Mouse (Mus musculus): ENCODE measurements around the gene Eif4ebp2. TPM values are rescaled to one million over a fixed set of nuclear protein-coding genes. Genes with fewer than 3 reads are reported as not detected.
A peak's percentile ranks its signal among the peaks of the same experiment; 100 is the strongest.

Eif4ebp2 gene
- polyA plus RNA-seq, 1 experiment = 93.7 TPM

DNA sequence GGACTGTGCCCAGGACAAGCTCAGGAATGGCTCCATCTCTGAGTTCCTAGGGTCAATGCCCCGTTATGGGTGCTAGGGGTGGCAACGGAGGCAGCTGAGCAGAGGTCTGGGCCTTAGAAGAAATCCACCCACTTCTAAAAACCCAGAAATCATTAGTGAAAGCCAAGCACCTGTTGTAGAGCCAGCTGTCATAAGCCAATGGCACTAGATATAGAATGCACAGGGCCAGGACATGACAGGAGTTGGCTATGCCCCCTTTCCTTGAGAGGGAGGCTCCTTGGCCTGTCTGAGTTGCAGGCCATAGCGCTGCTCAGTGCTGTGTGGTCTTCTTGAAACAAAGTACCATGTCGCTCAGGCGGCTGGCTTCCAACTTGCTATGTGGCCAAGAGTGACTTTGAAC lies 52.1 kb downstream of the Eif4ebp2 start:
- H3K4me1 ChIP-seq (ENCODE audit: control insufficient read depth, insufficient read depth, insufficient read length) = no peaks in the 10 kb centered on the region

GRCm38 (mm10) chr10:61399156-61399734 lies 53.2 kb downstream of the Eif4ebp2 start:
- H3K4me1 ChIP-seq (ENCODE audit: control insufficient read depth, insufficient read depth, insufficient read length) = no peaks in the 10 kb centered on the region
- TF ChIP-seq CTCF (IDR thresholded peaks at IDR 0.05; ENCODE audit: extremely low read depth, insufficient read depth, insufficient read length, insufficient replicate concordance) = peak; percentile 77; the same call in 1 of the 2 replicates
- no peak for TF ChIP-seq POLR2A (IDR thresholded peaks at IDR 0.05; ENCODE audit: low read depth, low read length)
- DNase-seq (ENCODE audit: low read depth in 1 of 2, low spot score in 2 of 2) = peak; percentile 29 to 46
- no peaks in the 10 kb centered on the region for H3K36me3 ChIP-seq (ENCODE audit: control insufficient read depth, insufficient read depth, low read length)
- no peaks in the 10 kb centered on the region for H3K27me3 ChIP-seq (ENCODE audit: control insufficient read depth, insufficient read depth, low read length)
- 30% methylated on average over 13 of the region's 13 CpGs for WGBS
- no peak overlapping the region for H3K27ac ChIP-seq (ENCODE audit: insufficient read depth, low read length)
- no peak overlapping the region for H3K4me3 ChIP-seq (ENCODE audit: extremely low read depth, insufficient read depth, insufficient read length)

More for the DNA sequence above, 52.1 kb downstream of the Eif4ebp2 start:
- Histone ChIP-seq H3K27me3 (ENCODE audit: control insufficient read depth, insufficient read depth, low read length) (no peaks in the 10 kb centered on the region), H3K36me3 (ENCODE audit: control insufficient read depth, insufficient read depth, low read length) (no peaks in the 10 kb centered on the region), H3K27ac (ENCODE audit: insufficient read depth, low read length) (no peak overlapping the region), H3K4me3 (ENCODE audit: extremely low read depth, insufficient read depth, insufficient read length) (no peak overlapping the region)
- no peak for TF ChIP-seq CTCF (IDR thresholded peaks at IDR 0.05; ENCODE audit: extremely low read depth, insufficient read depth, insufficient read length, insufficient replicate concordance)
- no peak for TF ChIP-seq POLR2A (IDR thresholded peaks at IDR 0.05; ENCODE audit: low read depth, low read length)
- DNase-seq (ENCODE audit: low read depth in 1 of 2, low spot score in 2 of 2) = no peak
- WGBS = 83% methylated on average over 5 of the region's 5 CpGs

DNA sequence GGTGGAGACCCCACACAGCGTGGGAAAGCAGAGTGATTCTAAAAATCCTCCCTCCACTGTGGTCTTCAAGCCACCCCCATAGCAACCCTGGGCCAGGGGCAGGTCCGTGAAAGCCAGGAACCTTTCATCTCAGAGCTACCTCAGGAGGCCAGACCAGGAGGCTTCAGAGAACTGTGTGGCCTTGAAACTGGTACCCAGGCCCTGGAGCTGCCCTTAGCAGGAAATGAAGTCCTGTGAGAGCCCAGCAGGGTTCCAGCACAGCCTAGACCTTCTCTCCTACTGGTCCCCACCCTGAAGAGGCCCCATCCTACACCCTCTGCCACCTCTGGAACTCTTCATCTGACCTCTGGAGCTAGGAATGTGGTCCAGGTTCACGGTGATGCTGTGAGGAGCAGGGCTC lies 54.3 kb downstream of the Eif4ebp2 start:
- DNase-seq (ENCODE audit: low read depth in 1 of 2, low spot score in 2 of 2) = no peak
- WGBS = 82% methylated on average over 3 of the region's 3 CpGs
- Histone ChIP-seq H3K27ac (ENCODE audit: insufficient read depth, low read length) (no peak overlapping the region), H3K27me3 (ENCODE audit: control insufficient read depth, insufficient read depth, low read length) (no peaks in the 10 kb centered on the region), H3K36me3 (ENCODE audit: control insufficient read depth, insufficient read depth, low read length) (no peaks in the 10 kb centered on the region), H3K4me1 (ENCODE audit: control insufficient read depth, insufficient read depth, insufficient read length) (no peaks in the 10 kb centered on the region), H3K4me3 (ENCODE audit: extremely low read depth, insufficient read depth, insufficient read length) (no peak overlapping the region)
- TF ChIP-seq POLR2A (IDR thresholded peaks at IDR 0.05; ENCODE audit: low read depth, low read length) (no peak), CTCF (IDR thresholded peaks at IDR 0.05; ENCODE audit: extremely low read depth, insufficient read depth, insufficient read length, insufficient replicate concordance) (no peak)

GRCm38 (mm10) chr10:61394476-61395136 lies 57.9 kb downstream of the Eif4ebp2 start:
- Histone ChIP-seq H3K4me3 (ENCODE audit: extremely low read depth, insufficient read depth, insufficient read length) (no peak overlapping the region), H3K27ac (ENCODE audit: insufficient read depth, low read length) (no peak overlapping the region), H3K27me3 (ENCODE audit: control insufficient read depth, insufficient read depth, low read length) (no peaks in the 10 kb centered on the region), H3K4me1 (ENCODE audit: control insufficient read depth, insufficient read depth, insufficient read length) (no peaks in the 10 kb centered on the region), H3K36me3 (ENCODE audit: control insufficient read depth, insufficient read depth, low read length) (no peaks in the 10 kb centered on the region)
- DNase-seq (ENCODE audit: low read depth in 1 of 2, low spot score in 2 of 2) = no peak
- 29% methylated on average over 9 of the region's 9 CpGs for WGBS
- TF ChIP-seq CTCF (IDR thresholded peaks at IDR 0.05; ENCODE audit: extremely low read depth, insufficient read depth, insufficient read length, insufficient replicate concordance) (no peak), POLR2A (IDR thresholded peaks at IDR 0.05; ENCODE audit: low read depth, low read length) (no peak)

GRCm38 (mm10) chr10:61392584-61392983 lies 59.9 kb downstream of the Eif4ebp2 start:
- Histone ChIP-seq H3K27me3 (ENCODE audit: control insufficient read depth, insufficient read depth, low read length) (no peaks in the 10 kb centered on the region), H3K27ac (ENCODE audit: insufficient read depth, low read length) (no peak overlapping the region), H3K4me1 (ENCODE audit: control insufficient read depth, insufficient read depth, insufficient read length) (no peaks in the 10 kb centered on the region), H3K36me3 (ENCODE audit: control insufficient read depth, insufficient read depth, low read length) (no peaks in the 10 kb centered on the region), H3K4me3 (ENCODE audit: extremely low read depth, insufficient read depth, insufficient read length) (no peak overlapping the region)
- DNase-seq (ENCODE audit: low read depth in 1 of 2, low spot score in 2 of 2) = no peak
- TF ChIP-seq POLR2A (IDR thresholded peaks at IDR 0.05; ENCODE audit: low read depth, low read length) = no peak
- no peak for TF ChIP-seq CTCF (IDR thresholded peaks at IDR 0.05; ENCODE audit: extremely low read depth, insufficient read depth, insufficient read length, insufficient replicate concordance)
- 56% methylated on average over 4 of the region's 4 CpGs for WGBS

- Histone ChIP-seq H3K36me3 (ENCODE audit: control insufficient read depth, insufficient read depth, low read length) (no peaks in the 10 kb centered on the region), H3K27me3 (ENCODE audit: control insufficient read depth, insufficient read depth, low read length) (no peaks in the 10 kb centered on the region), H3K27ac (ENCODE audit: insufficient read depth, low read length) (no peak overlapping the region), H3K4me1 (ENCODE audit: control insufficient read depth, insufficient read depth, insufficient read length) (no peaks in the 10 kb centered on the region), H3K4me3 (ENCODE audit: extremely low read depth, insufficient read depth, insufficient read length) (no peak overlapping the region)
- WGBS = 70% methylated on average over 2 of the region's 2 CpGs
- DNase-seq (ENCODE audit: low read depth in 1 of 2, low spot score in 2 of 2) = no peak
- TF ChIP-seq POLR2A (IDR thresholded peaks at IDR 0.05; ENCODE audit: low read depth, low read length) = no peak
- TF ChIP-seq CTCF (IDR thresholded peaks at IDR 0.05; ENCODE audit: extremely low read depth, insufficient read depth, insufficient read length, insufficient replicate concordance) = no peak
Measured at GRCm38 (mm10) chr10:61390148-61390547, 62.3 kb downstream of the Eif4ebp2 start.

DNA sequence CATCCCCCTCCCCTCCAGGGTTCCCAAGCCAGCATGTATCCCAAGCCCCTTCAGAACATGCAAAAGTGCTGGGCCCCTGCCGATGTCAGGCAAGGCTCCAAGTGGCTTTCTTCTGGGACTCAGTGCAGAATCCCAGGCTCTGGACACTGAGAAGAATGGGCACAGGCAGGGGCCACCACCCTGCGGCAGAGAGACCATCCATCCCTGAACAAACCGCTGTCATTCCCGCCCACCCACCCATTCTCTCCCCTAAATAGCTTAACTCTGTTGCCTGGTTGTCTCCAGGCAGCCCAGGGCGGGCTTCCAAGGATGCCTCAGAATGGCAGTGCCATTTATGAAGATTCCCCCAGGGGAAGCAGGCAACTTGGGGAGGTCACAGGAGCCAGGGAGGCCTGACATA lies 63.4 kb downstream of the Eif4ebp2 start:
- H3K4me3 ChIP-seq (ENCODE audit: extremely low read depth, insufficient read depth, insufficient read length) = no peak overlapping the region
- H3K4me1 ChIP-seq (ENCODE audit: control insufficient read depth, insufficient read depth, insufficient read length) = no peaks in the 10 kb centered on the region
- 91% methylated on average over 5 of the region's 5 CpGs for WGBS
- no peak for TF ChIP-seq CTCF (IDR thresholded peaks at IDR 0.05; ENCODE audit: extremely low read depth, insufficient read depth, insufficient read length, insufficient replicate concordance)
- TF ChIP-seq POLR2A (IDR thresholded peaks at IDR 0.05; ENCODE audit: low read depth, low read length) = no peak
- no peak for DNase-seq (ENCODE audit: low read depth in 1 of 2, low spot score in 2 of 2)
- no peak overlapping the region for H3K27ac ChIP-seq (ENCODE audit: insufficient read depth, low read length)
- no peaks in the 10 kb centered on the region for H3K27me3 ChIP-seq (ENCODE audit: control insufficient read depth, insufficient read depth, low read length)
- H3K36me3 ChIP-seq (ENCODE audit: control insufficient read depth, insufficient read depth, low read length) = no peaks in the 10 kb centered on the region

All from spleen, adult 2 months (tissue).